Mouse (Mus musculus): ENCODE data around the gene Mgat4a.

Gene Mgat4a

DNA sequence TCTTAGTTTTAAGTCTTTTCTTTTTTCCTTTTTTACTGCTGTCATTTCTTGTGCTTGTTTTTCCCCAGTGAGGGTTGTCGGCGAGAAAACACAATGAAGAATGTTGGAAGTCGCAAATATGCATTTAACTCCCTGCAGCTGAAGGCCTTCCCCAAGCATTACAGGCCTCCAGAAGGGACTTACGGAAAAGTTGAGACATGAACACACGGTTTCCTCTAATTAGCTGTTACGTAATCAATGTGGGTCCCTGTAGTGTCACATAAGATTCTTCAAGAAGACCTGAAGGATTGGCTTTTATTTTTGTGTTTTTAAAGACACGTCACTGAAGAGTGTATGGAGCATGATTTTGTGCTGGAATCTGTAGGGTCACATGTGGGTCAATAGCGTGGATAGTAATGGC, 132.8 kb downstream of the Mgat4a start:
- CTCF ChIA-PET, result interaction anchor here (0.5 to 1.0 kb wide), 2 partner anchors 11 to 1340 kb away, joined by 3 to 4 read pairs; no protein-coding TSS in a partner anchor

DNA sequence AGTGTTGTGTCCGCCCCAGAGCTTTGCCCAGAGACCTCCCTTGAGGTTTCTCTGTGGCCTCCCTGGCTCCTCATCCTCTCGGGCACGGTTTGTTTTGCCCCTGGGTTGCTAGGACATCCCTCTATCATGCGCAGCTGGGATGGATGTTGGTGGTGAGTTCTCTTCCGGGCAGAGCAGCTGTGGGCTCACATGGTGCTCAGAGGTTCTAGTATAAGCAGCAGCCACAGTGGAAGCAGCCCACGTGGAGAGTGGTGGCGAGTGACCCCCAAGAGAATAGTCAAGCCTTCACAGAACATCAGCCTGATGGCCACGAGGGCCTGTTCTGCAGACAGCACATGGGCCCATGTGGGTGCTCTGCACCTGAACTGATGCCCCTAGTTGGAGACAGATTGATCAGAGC, 133.6 kb downstream of the Mgat4a start:
- CTCF ChIA-PET, result interaction anchor here (1.0 kb wide), 1 partner anchor 12 kb away, joined by 3 read pairs; no protein-coding TSS in a partner anchor

DNA sequence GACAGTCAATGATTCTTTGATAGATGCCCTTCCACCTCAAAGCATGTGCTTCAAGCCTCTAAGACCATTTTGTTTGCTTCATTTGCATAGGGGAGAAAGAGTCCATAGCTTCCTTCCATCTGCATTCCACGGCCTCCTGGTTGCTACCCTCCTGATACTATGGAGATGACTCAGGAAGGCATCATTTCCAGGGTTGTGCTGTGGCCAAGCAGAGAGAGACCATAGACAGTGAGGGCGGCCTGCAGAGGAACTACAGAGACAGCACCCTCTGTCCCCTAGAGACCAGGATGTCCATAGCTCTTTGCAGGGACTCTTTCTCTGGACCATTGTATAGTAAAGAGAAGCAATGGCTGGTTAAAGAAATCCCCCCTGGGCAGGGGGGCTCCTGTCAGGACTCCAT, 135.7 kb downstream of the Mgat4a start:
- CTCF ChIA-PET, result no interaction called here

DNA sequence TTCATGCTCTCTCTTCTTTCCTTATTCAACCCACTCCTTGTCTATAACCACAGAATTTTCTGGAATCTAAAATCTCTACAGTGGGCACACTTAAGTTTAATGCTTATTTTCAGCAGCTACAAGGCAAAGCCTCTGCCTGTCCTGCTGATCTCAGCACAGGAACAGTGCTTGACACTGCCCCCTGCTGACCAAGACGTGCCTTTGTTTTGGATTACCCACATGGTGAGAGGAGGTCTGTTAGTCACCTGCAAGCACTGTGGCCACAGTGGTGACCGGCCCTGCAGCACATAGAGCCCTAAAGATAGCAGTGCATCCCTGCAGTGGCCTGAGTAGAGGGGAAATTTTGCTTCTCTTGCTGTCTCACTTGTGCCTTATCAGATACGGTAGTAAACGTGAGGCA, 139.1 kb downstream of the Mgat4a start:
- CTCF ChIA-PET, result interaction anchor here (1.6 kb wide), 1 partner anchor 129 kb away, joined by 8 read pairs; no protein-coding TSS in a partner anchor

- CTCF ChIA-PET, result interaction anchor here (0.7 kb wide), 1 partner anchor 127 kb away, joined by 3 read pairs; no protein-coding TSS in a partner anchor
Observed at GRCm38 (mm10) chr1:37399734-37400133, 141.1 kb downstream of the Mgat4a start.

DNA sequence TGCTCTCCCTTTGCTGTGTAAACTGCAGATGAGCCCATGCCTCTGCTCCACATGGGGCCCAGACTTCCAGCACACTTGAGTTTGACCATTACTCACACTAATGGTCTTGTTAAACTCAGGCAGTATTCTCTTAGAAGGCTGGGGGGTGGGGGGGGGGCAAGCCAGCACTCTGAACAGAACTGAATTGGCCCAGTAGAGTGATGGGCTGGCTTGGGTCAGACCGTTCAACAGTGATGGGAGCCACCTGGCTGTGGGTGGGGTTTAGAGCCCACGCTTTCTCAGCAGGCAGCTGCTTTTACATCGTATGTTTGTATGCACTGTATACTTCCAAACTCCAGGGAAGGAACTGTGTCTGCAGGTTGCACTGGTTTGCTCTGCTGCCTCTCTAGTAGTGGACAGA, 141.9 kb downstream of the Mgat4a start:
- CTCF ChIA-PET, result interaction anchor here (0.7 to 1.0 kb wide), 2 partner anchors 125 to 700 kb away, joined by 4 read pairs; no protein-coding TSS in a partner anchor

- CTCF ChIA-PET, result no interaction called here
Observed at GRCm38 (mm10) chr1:37396481-37396880, 144.3 kb downstream of the Mgat4a start.

DNA sequence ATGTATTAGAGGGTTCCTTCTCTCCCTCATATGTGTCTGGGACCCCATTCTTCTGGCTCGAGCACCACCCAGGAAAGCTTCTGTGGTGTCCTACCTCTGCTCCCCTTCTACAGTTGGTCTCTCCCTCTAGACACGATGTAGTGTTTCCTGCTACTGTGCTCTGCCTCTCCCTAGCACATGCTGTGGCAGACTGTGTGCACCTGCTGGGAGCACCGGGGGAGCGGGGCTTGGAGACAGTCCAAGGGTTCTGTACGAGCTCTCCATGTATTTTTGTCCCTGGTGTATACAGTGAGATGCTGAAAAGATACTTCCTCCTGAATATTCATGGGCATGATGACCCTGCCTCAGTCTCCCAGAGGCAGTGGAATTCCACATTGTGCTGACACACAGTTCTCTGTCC, 147.6 kb downstream of the Mgat4a start:
- CTCF ChIA-PET, result no interaction called here

Measured in spleen, embryonic (tissue).